Mouse (Mus musculus) G1E (cell line): ENCODE data around the gene Fry.

Experiments used
- CTCF ChIP-seq: IDR thresholded peaks from 2 replicates; pipeline ENCODE4 v1.5.1; 2012; ENCODE audit warnings: low read depth, low read length, inconsistent platforms, mixed read lengths
- TAL1 ChIP-seq: conservative IDR thresholded peaks from 2 replicates; pipeline ENCODE4 v1.6.1; 2012; ENCODE audit warnings: low read depth, low read length, inconsistent platforms, mixed read lengths

GRCm38 (mm10) chr5:150188031-150188430 lies 69.6 kb downstream of the Fry start:
- no peak for TF ChIP-seq CTCF
- TF ChIP-seq TAL1 = no peak
